Mouse (Mus musculus) CD4-positive, CD25-positive, alpha-beta regulatory T cell, adult 4 months (primary cell): ENCODE results near the gene Klrb1c. TPM values are rescaled to one million over a fixed set of nuclear protein-coding genes. Genes with fewer than 3 reads are reported as not detected.
"Not testable (repeated sequence)": the region's sequence is repeated elsewhere in the genome, so short reads cannot be mapped to it uniquely, and the experiment has no call there.

Source experiments
- ATAC-seq: one replicate; pipeline ENCODE4 v1.8.0; 2017
- polyA plus RNA-seq, 2 experiments: library from polyadenylated mRNA; unstranded; fragments of 100-300 nt; shearing (Covaris generic); gene quantifications; one replicate each; pipeline ENCODE4 v1.2.1; 2017

Gene Klrb1c
- polyA plus RNA-seq, 2 experiments from 2014 or later = 2.5 to 3.5 TPM

DNA sequence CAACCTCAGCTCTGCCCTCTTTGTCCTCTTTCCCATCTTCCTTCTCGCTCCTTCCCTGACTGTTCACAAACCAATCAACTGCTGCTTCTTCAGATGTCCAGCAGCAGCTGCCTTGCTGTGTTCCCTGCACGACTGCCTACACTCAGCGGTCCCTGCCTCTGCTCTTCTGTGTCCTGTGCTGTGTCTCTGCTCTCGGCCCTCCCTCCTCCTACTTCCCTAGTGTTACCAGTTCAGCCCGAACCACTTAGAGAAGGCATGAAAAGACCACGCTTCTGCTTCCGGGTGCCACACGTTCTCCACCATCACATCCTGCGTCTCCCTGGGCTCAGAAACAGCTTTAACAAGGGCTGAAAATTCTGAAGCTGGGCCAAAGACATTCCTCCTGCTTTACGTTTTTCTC lies 34.8 kb downstream of the Klrb1c start:
- peak; percentile 73 for ATAC-seq

DNA sequence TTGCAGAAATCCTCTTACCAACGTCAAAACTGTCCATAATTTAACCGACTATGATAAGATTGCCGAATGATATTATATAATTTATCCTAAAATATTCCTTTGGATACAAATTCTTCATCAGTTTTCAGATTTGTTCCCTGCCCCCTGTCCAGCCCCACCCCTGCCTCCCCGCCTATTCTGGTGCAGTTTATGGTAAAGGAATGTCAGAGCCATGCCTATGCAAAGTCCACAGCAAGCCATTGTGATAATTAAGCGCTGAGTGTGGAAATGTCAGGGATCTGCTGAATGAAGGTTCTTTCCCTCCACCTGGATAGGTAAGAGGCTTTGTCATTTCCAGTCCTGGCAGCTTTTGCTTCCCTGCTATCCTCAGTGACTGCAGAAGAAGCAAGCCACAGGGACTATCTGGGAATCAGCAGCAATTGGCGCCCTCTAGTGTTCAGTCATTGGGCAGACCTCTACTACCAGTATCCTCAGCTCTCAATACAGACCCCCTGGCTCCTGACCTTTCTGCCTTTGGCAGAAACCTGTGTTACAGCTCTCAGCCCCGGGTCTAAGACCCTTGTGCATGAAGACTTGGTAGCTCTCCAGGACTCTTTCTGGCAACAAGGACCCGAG lies 35.3 kb downstream of the Klrb1c start:
- ATAC-seq = peak; percentile 90

DNA sequence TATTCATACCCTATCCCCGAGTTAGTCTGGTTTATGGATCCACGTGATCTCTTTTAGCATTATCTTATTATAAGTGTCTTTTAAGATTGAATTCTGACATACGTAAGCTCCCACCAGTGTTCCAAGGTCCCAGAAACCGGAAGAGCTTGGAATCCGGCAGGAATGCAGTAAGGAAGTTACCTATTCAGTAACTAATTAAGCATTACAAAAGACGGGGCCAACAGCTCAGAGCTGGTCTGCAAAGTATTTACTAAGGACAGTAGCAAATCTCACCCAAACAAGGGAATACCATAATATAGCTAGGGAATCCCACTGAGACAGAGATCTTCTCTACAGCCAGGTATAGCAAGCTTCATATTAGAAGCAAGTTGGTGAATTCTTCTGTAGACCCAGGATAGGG lies 42.0 kb downstream of the Klrb1c start:
- not testable (repeated sequence) for ATAC-seq

DNA sequence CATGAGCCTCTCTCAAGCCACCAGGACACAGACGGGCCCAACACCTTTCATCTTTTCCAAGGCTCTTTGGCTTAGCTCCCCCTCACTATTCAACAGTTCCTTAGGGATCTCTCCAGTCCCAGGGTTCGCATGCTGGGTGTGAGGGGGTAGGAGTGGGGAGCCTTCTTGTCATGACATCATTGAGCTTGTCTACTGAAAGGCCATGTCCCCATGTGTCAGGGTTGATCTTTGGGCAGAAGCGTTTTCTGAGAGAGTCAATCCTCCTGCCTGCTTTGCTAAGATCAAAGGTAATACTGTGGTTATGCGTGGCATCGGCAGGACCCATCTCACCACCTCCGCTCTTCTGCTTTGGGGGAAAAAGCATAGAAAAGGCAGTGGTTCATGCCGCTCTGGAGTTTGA lies 51.6 kb downstream of the Klrb1c start:
- ATAC-seq = no peak

DNA sequence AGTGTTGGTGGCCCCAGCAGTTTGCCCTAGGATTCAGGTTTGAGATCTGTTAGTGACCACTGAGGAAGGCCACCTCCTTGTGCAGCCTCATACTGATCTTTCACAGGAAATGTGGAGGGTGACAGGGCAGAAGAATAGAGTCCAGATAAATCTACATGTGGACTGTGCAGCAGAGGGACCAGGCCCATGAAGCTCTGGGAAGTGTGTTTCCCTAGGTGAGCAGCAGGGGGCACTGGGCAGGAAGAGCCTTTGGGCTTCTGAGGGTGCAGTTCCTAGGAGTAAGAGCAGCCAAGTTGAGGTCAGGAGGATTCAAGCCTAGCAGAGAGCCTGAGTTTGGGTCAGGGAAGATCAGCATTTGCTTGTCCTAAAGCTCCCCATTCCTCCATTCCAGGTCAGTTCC lies 52.9 kb downstream of the Klrb1c start:
- peak; percentile 60 for ATAC-seq

DNA sequence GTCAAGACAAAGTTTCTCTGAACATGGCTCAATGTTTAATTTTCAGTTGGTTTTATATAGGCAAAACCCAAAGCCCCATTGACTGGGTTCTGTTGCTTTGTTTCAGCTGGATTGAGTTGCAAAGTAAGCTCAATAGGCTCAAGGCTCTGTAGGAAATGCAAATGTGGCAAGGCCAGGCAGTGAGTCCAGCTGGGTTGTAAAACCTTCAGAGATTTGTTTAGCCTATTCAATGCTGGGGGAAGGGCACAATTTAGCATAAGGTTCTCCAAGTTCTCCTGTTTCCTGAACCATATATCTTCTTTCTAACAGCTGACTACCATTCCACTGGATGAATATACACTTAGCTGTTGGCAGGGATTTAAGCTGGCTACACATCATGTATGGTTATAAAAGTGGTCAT lies 54.1 kb downstream of the Klrb1c start:
- ATAC-seq = no peak

DNA sequence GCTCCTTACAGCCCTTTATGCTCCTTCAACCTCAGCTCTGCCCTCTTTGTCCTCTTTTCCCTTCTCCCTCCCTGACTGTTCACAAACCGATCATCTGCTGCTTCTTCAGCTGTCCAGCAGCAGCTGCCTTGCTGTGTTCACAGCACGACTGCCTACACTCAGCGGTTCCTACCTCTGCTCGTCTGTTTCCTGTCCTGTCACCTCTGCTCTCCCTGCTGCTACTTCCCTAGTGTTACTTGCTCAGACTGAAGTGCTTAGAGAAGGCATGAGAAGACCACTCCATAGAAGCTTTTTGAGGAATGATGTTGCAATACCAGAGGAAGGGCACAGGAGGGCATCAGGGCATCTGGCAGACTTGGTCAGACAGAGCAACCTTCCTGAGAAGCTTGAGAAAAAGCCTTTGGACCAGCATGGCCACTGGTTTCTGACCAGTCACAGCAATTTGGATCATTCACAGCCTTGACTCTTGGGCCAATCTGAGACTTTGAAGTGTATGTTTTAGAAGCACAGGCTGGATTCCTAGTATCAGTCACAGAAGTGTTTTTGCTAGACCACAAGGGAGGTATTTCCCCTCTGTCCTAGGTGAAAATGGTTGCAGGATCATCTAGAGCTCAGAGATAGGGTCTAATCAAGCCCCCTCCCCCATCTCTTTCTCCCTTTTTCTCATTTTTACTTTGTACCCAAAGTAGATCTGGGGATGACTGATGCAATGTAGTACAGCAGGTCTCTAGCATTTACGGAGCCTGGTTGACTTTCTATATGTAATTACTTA lies 54.9 kb downstream of the Klrb1c start:
- no peak for ATAC-seq

DNA sequence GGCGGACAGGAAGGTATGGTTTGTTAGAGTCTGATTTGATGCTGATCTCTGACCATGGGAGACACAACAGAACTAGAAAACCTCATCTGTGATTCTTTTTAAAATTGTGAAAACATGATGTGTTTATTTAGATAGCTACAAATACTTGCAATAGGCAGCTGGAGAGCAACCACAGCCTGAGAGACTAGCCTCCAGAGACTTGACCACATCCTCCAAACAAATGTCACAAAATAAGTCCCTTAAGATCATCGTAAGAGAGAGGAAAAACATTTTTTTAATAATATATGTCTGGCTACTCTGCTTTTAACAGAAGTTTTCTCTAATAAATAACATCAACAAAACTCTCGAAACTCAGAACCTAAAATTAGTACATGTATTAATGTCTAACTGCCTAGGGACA lies 57.0 kb downstream of the Klrb1c start:
- no peak for ATAC-seq

Other genes starting within 250 kb of the Klrb1c start
- gene A2ml1, start 207.6 kb downstream of the Klrb1c start, polyA plus RNA-seq = not detected
- gene Klrb1a, start 165.7 kb downstream of the Klrb1c start, polyA plus RNA-seq = not detected
- not detected for gene Clec2h, start 126.8 kb downstream of the Klrb1c start, polyA plus RNA-seq
- not detected for gene Klrb1, start 66.2 kb downstream of the Klrb1c start, polyA plus RNA-seq
- not detected for gene Gm44511, start 37.1 kb upstream of the Klrb1c start, polyA plus RNA-seq
- not detected for gene Klrb1b, start 37.1 kb upstream of the Klrb1c start, polyA plus RNA-seq
- 100 to 1,000 TPM in 1 of 2 experiments, 10 to 100 TPM in 1; 98.3 to 104 TPM for gene Clec2i, start 98.4 kb upstream of the Klrb1c start, polyA plus RNA-seq
- gene BC035044, start 101.9 kb upstream of the Klrb1c start, polyA plus RNA-seq = 1 to 10 TPM; 2.1 to 3.6 TPM
- gene Clec2g, start 145.2 kb upstream of the Klrb1c start, polyA plus RNA-seq = under 1 TPM in 1 of 2 experiments, not detected in 1; 0.17 TPM